Mouse (Mus musculus): ENCODE results near the gene Mif. TPM values are rescaled to one million over a fixed set of nuclear protein-coding genes. Genes with fewer than 3 reads are reported as not detected.

Mif gene
- total and polyA plus RNA-seq, 3 experiments = 1,217 to 2,151 (median 2,072) TPM

GRCm38 (mm10) chr10:75824530-75824929 is 35.5 kb downstream of the Mif start (continued):
- TF ChIP-seq CTCF (conservative IDR thresholded peaks at IDR 0.05 in 1 of 2, IDR thresholded peaks at IDR 0.05 in 1 of 2; ENCODE audit: low read depth in 2 of 2, low read length in 2 of 2) = no peak
- TF ChIP-seq MAX (IDR thresholded peaks at IDR 0.05; ENCODE audit: low read length) = no peak
- TF ChIP-seq RCOR1 (conservative IDR thresholded peaks at IDR 0.05; ENCODE audit: low read depth, low read length) = no peak
- peak; percentile 93 for TF ChIP-seq CHD2 (IDR thresholded peaks at IDR 0.05; ENCODE audit: low read length)
- TF ChIP-seq CHD1 (IDR thresholded peaks at IDR 0.05; ENCODE audit: low read depth, low read length) = no peak
- no peak for TF ChIP-seq UBTF (IDR thresholded peaks at IDR 0.05; ENCODE audit: low read depth, low read length)
- no peak for TF ChIP-seq TBP (conservative IDR thresholded peaks at IDR 0.05; ENCODE audit: low read depth, low read length)
- TF ChIP-seq E2F4 (IDR thresholded peaks at IDR 0.05; ENCODE audit: insufficient replicate concordance, low read depth, low read length) = no peak
- no peak for TF ChIP-seq NRF1 (IDR thresholded peaks at IDR 0.05; ENCODE audit: low read depth, low read length)
- no peak for TF ChIP-seq ELF1 (IDR thresholded peaks at IDR 0.05; ENCODE audit: low read depth, low read length)
- TF ChIP-seq JUN (IDR thresholded peaks at IDR 0.05; ENCODE audit: insufficient read depth, low read depth, low read length) = peak; percentile 93
- TF ChIP-seq IRF4 (IDR thresholded peaks at IDR 0.05; ENCODE audit: low read depth, low read length) = peak; percentile 85
- TF ChIP-seq NELFE (IDR thresholded peaks at IDR 0.05; ENCODE audit: low read depth, low read length) = no peak
- TF ChIP-seq USF2 (conservative IDR thresholded peaks at IDR 0.05; ENCODE audit: low read depth, low read length) = no peak
- no peak for TF ChIP-seq GABPA (IDR thresholded peaks at IDR 0.05; ENCODE audit: insufficient replicate concordance, low read depth, low read length)
- no peak for TF ChIP-seq MAFK (IDR thresholded peaks at IDR 0.05; ENCODE audit: insufficient replicate concordance, low read length)
- TF ChIP-seq MEF2A (IDR thresholded peaks at IDR 0.05; ENCODE audit: borderline replicate concordance, low read depth, low read length) = peak; percentile 85

DNA sequence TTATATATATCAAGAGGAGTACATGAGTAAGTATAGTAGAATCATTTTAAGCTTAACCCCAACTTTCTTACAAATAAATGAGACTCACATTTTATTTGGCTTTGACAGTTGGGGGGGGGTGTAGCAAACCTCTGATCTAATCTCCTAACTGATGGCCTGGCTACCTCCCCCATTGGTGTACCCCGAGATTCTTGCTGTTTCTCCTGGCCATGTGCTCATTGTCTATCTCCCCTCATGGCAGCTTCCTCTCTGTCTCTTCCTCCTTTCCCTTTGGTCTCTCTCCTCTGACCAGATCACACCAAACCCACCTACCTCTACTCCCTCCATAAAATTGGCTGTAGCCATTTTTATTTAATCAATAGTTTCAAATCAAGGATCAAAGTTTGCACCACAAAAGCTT is 36.3 kb downstream of the Mif start:
- H3K27ac ChIP-seq (ENCODE audit: insufficient read depth, low read depth) = peak overlapping the region; percentile 92
- TF ChIP-seq JUND (conservative IDR thresholded peaks at IDR 0.05; ENCODE audit: low read depth, low read length) (no peak), USF2 (conservative IDR thresholded peaks at IDR 0.05; ENCODE audit: low read depth, low read length) (no peak), MAX (IDR thresholded peaks at IDR 0.05; ENCODE audit: low read length) (no peak), KAT2A (IDR thresholded peaks at IDR 0.05; ENCODE audit: insufficient replicate concordance, low read length) (no peak), USF1 (IDR thresholded peaks at IDR 0.05; ENCODE audit: low read depth, low read length) (no peak), MAZ (IDR thresholded peaks at IDR 0.05; ENCODE audit: low read depth, low read length) (no peak), ZKSCAN1 (IDR thresholded peaks at IDR 0.05; ENCODE audit: borderline replicate concordance, low read depth, low read length) (no peak), CTCF (conservative IDR thresholded peaks at IDR 0.05 in 1 of 2, IDR thresholded peaks at IDR 0.05 in 1 of 2; ENCODE audit: low read depth in 2 of 2, low read length in 2 of 2) (no peak), HCFC1 (IDR thresholded peaks at IDR 0.05; ENCODE audit: low read depth, low read length) (no peak), MAFK (IDR thresholded peaks at IDR 0.05; ENCODE audit: insufficient replicate concordance, low read length) (no peak), BHLHE40 (IDR thresholded peaks at IDR 0.05; ENCODE audit: low read depth, low read length) (no peak)
- dilution Hi-C loops (cut with MboI; ENCODE audit: extremely low pct_ligation_motif_present, extremely low pct_unique_long_range_greater_than_20kb, low sequenced_read_pairs) = no loop called here

More for the DNA sequence above, 36.3 kb downstream of the Mif start:
- H3K4me3 ChIP-seq (replicated peaks in 1 of 3; ENCODE audit: low read depth in 2 of 3, low read length in 2 of 3, poor library complexity in 1 of 3) = no peak overlapping the region
- no peak overlapping the region for H3K4me2 ChIP-seq (ENCODE audit: insufficient read depth, low read depth, poor library complexity, severe bottlenecking)
- H3K4me1 ChIP-seq (ENCODE audit: control insufficient read depth in 1 of 2, insufficient read depth in 2 of 2) = peaks cover 0 to 39% of the 10 kb centered on the region in 2 experiments; a peak in 2 of 4 replicates
- H3K27me3 ChIP-seq (replicated peaks) = no peaks in the 10 kb centered on the region
- no peak overlapping the region for H3K9ac ChIP-seq (ENCODE audit: insufficient read depth, low read depth)
- peaks cover 49% of the 10 kb centered on the region for H3K9me3 ChIP-seq (replicated peaks; ENCODE audit: low read length)
- no peaks in the 10 kb centered on the region for H3K79me2 ChIP-seq (replicated peaks; ENCODE audit: control insufficient read depth, extremely low read depth, insufficient read depth, poor library complexity, severe bottlenecking)
- DNase-seq (ENCODE audit: extremely low read depth) = no peak
- peaks cover 0 to 11% of the 10 kb centered on the region in 2 experiments for H3K36me3 ChIP-seq (replicated peaks in 1 of 2; ENCODE audit: control insufficient read depth in 1 of 2, insufficient read depth in 1 of 2, low read length in 1 of 2)
- in situ Hi-C loops (cut with MboI; ENCODE audit: low pct_ligation_motif_present, low pct_unique_long_range_greater_than_20kb, low sequenced_read_pairs) = no loop called here
